Mouse (Mus musculus) forebrain, postnatal 0 days (tissue): Measurements from ENCODE around the gene Cap2. TPM values are rescaled to one million over a fixed set of nuclear protein-coding genes. Genes with fewer than 3 reads are reported as not detected.
A peak's percentile ranks its signal among the peaks of the same experiment; 100 is the strongest.

Experiments used
- ATAC-seq: fragments of 200-750 bp; cut with Nextera tagmentation; 2 replicates; pipeline ENCODE4 v1.8.0; 2017; ENCODE audit warnings: mild to moderate bottlenecking, moderate library complexity
- DNase-seq: peaks from one replicate; pipeline ENCODE4 v3.0.0-alpha.2; 2015
- H3K27ac ChIP-seq: fragments of 300-500 bp; sonication (generic); 2 replicates; pipeline ENCODE4 v1.5.1; 2014; ENCODE audit warnings: low read depth, mild to moderate bottlenecking, antibody characterized with exemption, low read length, moderate library complexity, mixed read lengths
- H3K27me3 ChIP-seq: fragments of 300-500 bp; sonication (generic); 2 replicates; pipeline ENCODE4 v1.6.1; 2014; ENCODE audit warnings: mild to moderate bottlenecking, low read length, mixed read lengths; ENCODE audit not compliant: insufficient read depth
- H3K36me3 ChIP-seq: fragments of 300-500 bp; sonication (generic); 2 replicates; pipeline ENCODE4 v1.6.1; 2014; ENCODE audit warnings: mild to moderate bottlenecking, moderate library complexity; ENCODE audit not compliant: insufficient read depth
- H3K4me1 ChIP-seq: fragments of 300-500 bp; sonication (generic); 2 replicates; pipeline ENCODE4 v1.6.1; 2014; ENCODE audit warnings: antibody characterized with exemption; ENCODE audit not compliant: insufficient read depth
- H3K4me2 ChIP-seq: fragments of 300-500 bp; sonication (generic); 2 replicates; pipeline ENCODE4 v1.6.1; 2014; ENCODE audit warnings: low read depth, mild to moderate bottlenecking, moderate library complexity
- H3K4me3 ChIP-seq: fragments of 300-500 bp; sonication (generic); 2 replicates; pipeline ENCODE4 v1.5.1; 2014; ENCODE audit warnings: low read depth, low read length, mixed read lengths
- H3K9ac ChIP-seq: fragments of 300-500 bp; sonication (generic); 2 replicates; pipeline ENCODE4 v1.6.1; 2014; ENCODE audit warnings: mild to moderate bottlenecking
- H3K9me3 ChIP-seq: fragments of 300-500 bp; sonication (generic); 2 replicates; pipeline ENCODE4 v1.6.1; 2016; ENCODE audit warnings: low read length
- CTCF ChIP-seq: sonication (generic); IDR thresholded peaks from 2 replicates; pipeline ENCODE4 v1.5.1; 2016; ENCODE audit warnings: antibody characterized with exemption, control low read depth, low read depth
- whole genome bisulfite sequencing: fragments of 180-500 bp; shearing (Covaris S2); extraction: QIAGEN DNeasy Blood & Tissue Kit; methylation state at CpG from one replicate; pipeline ENCODE4 v1.1.7; 2014; 5-methylcytosine and 5-hydroxymethylcytosine counted together
- polyA plus RNA-seq: library from polyadenylated mRNA; unstranded; fragments of >200 nt; fragmentation: Nextera tagmentation; extraction: Ambion mirVana; gene quantifications from 2 replicates; pipeline ENCODE4 v1.2.1, GENCODE M21; 2015
- total RNA-seq: library from RNA; depleted of rRNA; stranded (reverse); fragments of >200 nt; gene quantifications from 2 replicates; pipeline ENCODE4 v1.2.3, GENCODE M21; 2014

Gene Cap2
- total and polyA plus RNA-seq, 2 experiments from 2014 or later = 14.6 to 16.5 TPM

DNA sequence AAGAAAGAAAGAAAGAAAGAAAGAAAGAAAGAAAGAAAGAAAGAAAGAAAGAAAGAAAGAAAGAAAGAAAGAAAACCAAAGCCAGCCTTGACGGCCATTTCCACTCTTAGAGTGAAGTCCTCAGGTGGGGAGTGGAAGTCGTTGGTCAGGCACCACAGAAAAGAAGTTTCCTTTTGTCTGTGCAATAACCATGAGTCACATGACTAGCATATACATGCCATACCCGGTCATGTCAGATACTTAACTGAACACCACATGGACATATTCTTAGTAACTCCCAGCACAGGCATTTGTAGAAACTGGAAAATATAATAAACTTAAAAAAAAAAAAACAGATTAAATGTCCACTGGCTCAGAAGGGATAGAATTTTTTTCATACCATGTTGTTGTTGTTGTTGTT lies 16.0 kb upstream of the Cap2 start:
- DNase-seq (no peak), ATAC-seq (no peak)
- no peak overlapping the region for H3K9ac ChIP-seq
- no peaks in the 10 kb centered on the region for H3K36me3 ChIP-seq
- H3K4me2 ChIP-seq = no peak overlapping the region
- H3K4me3 ChIP-seq = no peak overlapping the region
- no peak for TF ChIP-seq CTCF
- no peaks in the 10 kb centered on the region for H3K4me1 ChIP-seq
- H3K27ac ChIP-seq = no peak overlapping the region
- no peaks in the 10 kb centered on the region for H3K9me3 ChIP-seq
- no peaks in the 10 kb centered on the region for H3K27me3 ChIP-seq
- 70% methylated on average over 3 of the region's 3 CpGs for WGBS

DNA sequence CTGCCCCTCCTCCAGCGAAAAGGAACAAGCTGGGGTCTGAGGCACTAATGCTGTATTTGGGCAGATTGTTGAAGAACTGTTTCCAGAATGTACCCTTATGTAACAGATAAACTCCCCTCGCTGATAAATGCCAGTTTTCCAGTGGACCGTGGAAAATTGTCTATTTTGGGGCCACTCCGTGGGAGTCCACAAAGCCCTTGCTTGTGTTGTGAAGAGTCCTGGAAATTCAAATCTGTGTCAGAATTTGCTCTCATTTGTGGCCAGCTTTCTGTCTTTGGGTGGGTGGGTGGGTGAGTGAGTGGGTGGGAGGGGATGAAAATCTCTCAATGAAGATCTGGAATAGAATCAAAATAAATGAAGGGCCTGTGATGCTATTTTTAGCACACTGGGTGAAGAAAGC lies 13.5 kb upstream of the Cap2 start:
- DNase-seq (no peak), ATAC-seq (no peak)
- H3K36me3 ChIP-seq = no peaks in the 10 kb centered on the region
- H3K27me3 ChIP-seq = no peaks in the 10 kb centered on the region
- H3K9me3 ChIP-seq = no peaks in the 10 kb centered on the region
- no peak overlapping the region for H3K4me3 ChIP-seq
- WGBS = 63% methylated on average over 4 of the region's 4 CpGs
- TF ChIP-seq CTCF = no peak
- no peaks in the 10 kb centered on the region for H3K4me1 ChIP-seq
- H3K27ac ChIP-seq = no peak overlapping the region
- H3K4me2 ChIP-seq = no peak overlapping the region
- no peak overlapping the region for H3K9ac ChIP-seq

DNA sequence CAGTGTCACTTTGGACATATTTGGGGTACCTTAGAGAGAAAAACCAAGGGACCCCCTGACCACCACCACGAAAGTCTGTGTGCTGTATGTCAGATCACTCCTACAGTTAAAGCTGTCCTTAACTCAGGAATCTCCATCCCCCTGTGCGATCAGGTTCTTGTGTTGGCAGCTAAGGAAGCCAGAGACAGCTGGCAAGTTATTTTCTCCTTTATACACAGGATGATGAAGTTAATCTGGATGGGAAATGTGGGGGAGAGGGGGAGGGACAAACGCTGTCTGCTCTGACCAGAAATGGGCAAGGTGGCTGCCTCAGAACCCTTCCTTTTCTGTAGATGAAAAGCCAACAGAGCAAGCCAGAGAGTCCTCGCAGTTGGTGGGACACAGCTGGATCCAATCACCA lies 11.0 kb upstream of the Cap2 start:
- Histone ChIP-seq H3K36me3 (no peaks in the 10 kb centered on the region), H3K4me2 (no peak overlapping the region), H3K27me3 (no peaks in the 10 kb centered on the region), H3K9ac (no peak overlapping the region), H3K4me1 (no peaks in the 10 kb centered on the region), H3K4me3 (no peak overlapping the region), H3K9me3 (no peaks in the 10 kb centered on the region), H3K27ac (no peak overlapping the region)
- DNase-seq = no peak
- ATAC-seq = no peak
- 24% methylated on average over 4 of the region's 4 CpGs for WGBS
- no peak for TF ChIP-seq CTCF

DNA sequence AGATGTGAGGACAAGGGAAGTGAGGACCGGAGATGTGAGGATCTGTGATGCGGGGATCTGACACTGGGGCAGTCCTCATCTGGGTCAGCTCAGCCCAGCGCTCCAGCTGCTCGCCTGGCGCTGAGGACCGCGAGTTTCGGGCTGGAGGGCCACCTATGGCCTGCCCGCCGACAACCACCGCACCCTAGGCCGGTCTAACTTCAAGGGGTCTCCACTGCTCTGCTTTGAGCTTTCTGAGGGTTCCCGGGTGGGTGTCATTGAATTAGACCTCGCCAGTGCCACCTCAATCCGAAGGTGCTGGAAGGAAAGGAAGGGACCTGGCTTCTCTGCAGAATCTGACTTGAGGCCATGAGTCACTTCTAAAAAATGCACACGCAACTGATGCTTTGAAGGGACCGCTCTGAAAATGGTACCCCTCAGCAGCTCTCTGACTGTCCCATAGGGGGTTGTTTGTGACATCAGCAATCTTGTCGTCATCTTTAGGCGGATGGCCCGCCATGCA lies 793 bp downstream of the Cap2 start:
- Histone ChIP-seq H3K4me3 (peak overlapping the region; percentile 57), H3K9ac (peak overlapping the region; percentile 53), H3K9me3 (no peaks in the 10 kb centered on the region), H3K27ac (no peak overlapping the region), H3K4me1 (no peaks in the 10 kb centered on the region), H3K4me2 (peak overlapping the region; percentile 93), H3K27me3 (no peaks in the 10 kb centered on the region), H3K36me3 (no peaks in the 10 kb centered on the region)
- ATAC-seq = peak; percentile 60
- peak; percentile 39 for DNase-seq
- 6% methylated on average over 20 of the region's 20 CpGs for WGBS
- peak; percentile 21; the same call in 1 of the 2 replicates for TF ChIP-seq CTCF

DNA sequence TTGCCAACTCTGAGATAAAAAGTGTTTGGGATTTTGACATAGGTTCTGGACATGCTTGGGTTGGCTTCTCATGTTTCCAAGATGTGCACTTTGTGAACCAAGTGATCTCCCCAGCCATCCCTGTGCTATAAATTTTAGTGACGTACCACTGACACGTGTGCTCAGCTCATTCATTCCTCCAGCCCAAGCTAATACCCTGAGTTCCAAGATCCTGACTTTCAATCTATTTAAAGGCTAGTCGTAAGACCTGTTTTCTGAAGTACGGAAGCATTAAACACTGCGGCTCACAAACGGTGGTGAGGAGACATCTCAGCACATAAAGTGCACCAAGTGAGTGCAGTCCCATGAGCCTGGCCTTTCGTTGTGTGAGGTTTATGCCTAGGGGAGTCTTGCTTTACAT lies 6.3 kb downstream of the Cap2 start:
- no peak overlapping the region for H3K4me3 ChIP-seq
- 93% methylated on average over 7 of the region's 7 CpGs for WGBS
- no peaks in the 10 kb centered on the region for H3K4me1 ChIP-seq
- no peak for DNase-seq
- H3K9ac ChIP-seq = no peak overlapping the region
- no peak for TF ChIP-seq CTCF
- no peak overlapping the region for H3K4me2 ChIP-seq
- no peaks in the 10 kb centered on the region for H3K36me3 ChIP-seq
- no peaks in the 10 kb centered on the region for H3K27me3 ChIP-seq
- ATAC-seq = no peak
- no peaks in the 10 kb centered on the region for H3K9me3 ChIP-seq
- H3K27ac ChIP-seq = no peak overlapping the region

DNA sequence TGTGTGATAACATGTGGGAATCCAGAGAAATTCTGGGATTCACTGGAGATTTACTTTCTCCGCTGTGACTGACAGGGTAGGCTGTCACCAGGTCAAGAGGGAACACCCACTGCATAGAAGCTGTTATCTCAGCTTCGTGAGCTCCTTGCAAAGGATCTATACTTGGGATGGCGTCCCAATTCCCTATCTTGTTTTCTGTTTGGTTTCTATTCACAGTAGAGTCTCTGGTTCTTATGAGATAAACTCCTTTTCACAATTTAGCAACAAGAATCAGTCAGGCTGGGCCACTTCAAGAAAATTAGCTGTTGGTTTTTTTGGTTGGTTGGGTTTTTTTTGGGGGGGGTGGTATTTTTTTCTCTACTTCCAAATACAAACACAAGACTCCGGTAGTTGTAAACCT lies 7.2 kb downstream of the Cap2 start:
- Histone ChIP-seq H3K4me1 (no peaks in the 10 kb centered on the region), H3K27ac (no peak overlapping the region), H3K9ac (no peak overlapping the region), H3K4me3 (no peak overlapping the region), H3K36me3 (no peaks in the 10 kb centered on the region), H3K4me2 (no peak overlapping the region), H3K27me3 (no peaks in the 10 kb centered on the region), H3K9me3 (no peaks in the 10 kb centered on the region)
- TF ChIP-seq CTCF = no peak
- WGBS = 87% methylated on average over 4 of the region's 4 CpGs
- no peak for DNase-seq
- no peak for ATAC-seq

DNA sequence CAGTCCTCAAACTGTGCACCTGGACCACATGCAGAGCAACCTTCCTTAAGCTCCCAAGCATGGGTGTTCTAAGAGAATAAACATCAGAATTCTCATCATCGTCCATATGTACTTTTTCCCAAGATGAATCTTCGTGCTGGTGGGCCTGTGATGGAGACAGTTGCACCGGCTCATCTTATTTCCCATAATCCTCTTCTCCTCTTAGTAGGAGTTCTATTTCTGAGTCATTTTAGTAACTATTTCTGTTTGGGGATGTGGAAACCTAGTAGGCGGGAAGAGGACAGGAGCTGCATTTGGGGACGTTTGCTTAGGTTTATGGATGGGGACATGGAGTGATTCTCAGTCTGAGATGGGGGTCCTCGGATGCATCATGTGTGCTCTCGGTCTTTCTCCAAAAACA lies 8.8 kb downstream of the Cap2 start:
- H3K4me3 ChIP-seq = no peak overlapping the region
- no peak overlapping the region for H3K27ac ChIP-seq
- H3K9me3 ChIP-seq = no peaks in the 10 kb centered on the region
- no peak overlapping the region for H3K4me2 ChIP-seq
- WGBS = 96% methylated on average over 7 of the region's 7 CpGs
- no peak overlapping the region for H3K9ac ChIP-seq
- no peaks in the 10 kb centered on the region for H3K4me1 ChIP-seq
- DNase-seq = no peak
- no peak for ATAC-seq
- H3K36me3 ChIP-seq = no peaks in the 10 kb centered on the region
- H3K27me3 ChIP-seq = no peaks in the 10 kb centered on the region
- TF ChIP-seq CTCF = no peak

DNA sequence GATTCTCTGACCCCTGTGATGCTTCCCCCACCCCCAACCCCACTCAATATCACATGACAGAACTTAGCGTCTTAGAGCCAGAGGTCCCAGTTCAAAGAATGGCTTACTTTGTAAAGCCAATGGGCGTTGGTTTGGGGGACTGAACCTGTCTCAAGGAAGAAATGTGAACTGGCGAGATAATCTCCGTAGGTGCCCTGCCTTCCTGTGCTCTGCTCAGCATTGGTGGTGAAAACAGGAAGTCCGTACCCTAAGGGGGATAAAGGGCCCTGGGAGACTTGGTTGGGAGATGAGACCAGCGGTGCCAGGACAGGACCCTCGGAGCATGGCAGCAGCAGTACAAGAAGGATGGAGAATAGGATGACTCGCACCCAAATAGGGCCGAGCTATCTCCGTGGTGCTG lies 12.8 kb downstream of the Cap2 start:
- no peak overlapping the region for H3K9ac ChIP-seq
- H3K4me3 ChIP-seq = no peak overlapping the region
- no peak overlapping the region for H3K27ac ChIP-seq
- H3K9me3 ChIP-seq = no peaks in the 10 kb centered on the region
- 0 out of 2 replicates have a peak, but pooled peaks cover 2% of the 10 kb centered on the region for H3K4me1 ChIP-seq
- 96% methylated on average over 10 of the region's 10 CpGs for WGBS
- H3K4me2 ChIP-seq = no peak overlapping the region
- H3K36me3 ChIP-seq = no peaks in the 10 kb centered on the region
- ATAC-seq (no peak), DNase-seq (no peak)
- H3K27me3 ChIP-seq = no peaks in the 10 kb centered on the region
- no peak for TF ChIP-seq CTCF
